Mouse (Mus musculus) hindbrain, embryonic 11.5 days (tissue): Measurements from ENCODE around the gene Hs6st3. TPM values are rescaled to one million over a fixed set of nuclear protein-coding genes. Genes with fewer than 3 reads are reported as not detected.

ENCODE experiments used
- ATAC-seq: fragments of 200-750 bp; cut with Nextera tagmentation; 2 replicates; pipeline ENCODE4 v1.8.0; 2017; ENCODE audit warnings: mild to moderate bottlenecking, moderate TSS enrichment, moderate library complexity; ENCODE audit not compliant: low FRiP score
- DNase-seq: peaks from one replicate; pipeline ENCODE4 v3.0.0-alpha.2; 2015; ENCODE audit warnings: low spot score
- H3K27ac ChIP-seq: fragments of 300-500 bp; sonication (generic); 2 replicates; pipeline ENCODE4 v1.5.1; 2014; ENCODE audit warnings: mild to moderate bottlenecking, low read depth, low read length
- H3K27me3 ChIP-seq: fragments of 300-500 bp; sonication (generic); 2 replicates; pipeline ENCODE4 v1.6.1; 2014; ENCODE audit warnings: mild to moderate bottlenecking, low read length, moderate library complexity, mixed read lengths; ENCODE audit not compliant: control insufficient read depth, insufficient read depth
- H3K36me3 ChIP-seq: fragments of 300-500 bp; sonication (generic); 2 replicates; pipeline ENCODE4 v1.6.1; 2014; ENCODE audit warnings: mild to moderate bottlenecking, low read length, moderate library complexity, mixed read lengths; ENCODE audit not compliant: control insufficient read depth, insufficient read depth
- H3K4me1 ChIP-seq: fragments of 300-500 bp; sonication (generic); replicated peaks from 2 replicates; pipeline ENCODE4 v1.6.1; 2014; ENCODE audit warnings: low read length, mixed read lengths; ENCODE audit not compliant: control insufficient read depth, insufficient read depth
- H3K4me2 ChIP-seq: fragments of 300-500 bp; sonication (generic); replicated peaks from 2 replicates; pipeline ENCODE4 v1.6.1; 2014; ENCODE audit warnings: mild to moderate bottlenecking, low read depth, low read length
- H3K4me3 ChIP-seq: fragments of 300-500 bp; sonication (generic); 2 replicates; pipeline ENCODE4 v1.5.1; 2014; ENCODE audit warnings: low read depth, low read length
- H3K9ac ChIP-seq: fragments of 300-500 bp; sonication (generic); 2 replicates; pipeline ENCODE4 v1.6.1; 2014; ENCODE audit warnings: low read depth, low read length
- H3K9me3 ChIP-seq: fragments of 300-500 bp; sonication (generic); 2 replicates; pipeline ENCODE4 v1.6.1; 2016; ENCODE audit warnings: low read length; ENCODE audit not compliant: control insufficient read depth
- WGBS: fragments of 180-500 bp; shearing (Covaris S2); extraction: QIAGEN DNeasy Blood & Tissue Kit; methylation state at CpG from one replicate; pipeline ENCODE4 v1.1.7; 2014; 5-methylcytosine and 5-hydroxymethylcytosine counted together
- polyA plus RNA-seq: library from polyadenylated mRNA; unstranded; fragments of >200 nt; fragmentation: Nextera tagmentation; extraction: Ambion mirVana; gene quantifications from 2 replicates; pipeline ENCODE4 v1.2.1, GENCODE M21; 2014

Hs6st3 gene
- polyA plus RNA-seq, 1 experiment from 2014 or later, result 0.57 TPM

DNA sequence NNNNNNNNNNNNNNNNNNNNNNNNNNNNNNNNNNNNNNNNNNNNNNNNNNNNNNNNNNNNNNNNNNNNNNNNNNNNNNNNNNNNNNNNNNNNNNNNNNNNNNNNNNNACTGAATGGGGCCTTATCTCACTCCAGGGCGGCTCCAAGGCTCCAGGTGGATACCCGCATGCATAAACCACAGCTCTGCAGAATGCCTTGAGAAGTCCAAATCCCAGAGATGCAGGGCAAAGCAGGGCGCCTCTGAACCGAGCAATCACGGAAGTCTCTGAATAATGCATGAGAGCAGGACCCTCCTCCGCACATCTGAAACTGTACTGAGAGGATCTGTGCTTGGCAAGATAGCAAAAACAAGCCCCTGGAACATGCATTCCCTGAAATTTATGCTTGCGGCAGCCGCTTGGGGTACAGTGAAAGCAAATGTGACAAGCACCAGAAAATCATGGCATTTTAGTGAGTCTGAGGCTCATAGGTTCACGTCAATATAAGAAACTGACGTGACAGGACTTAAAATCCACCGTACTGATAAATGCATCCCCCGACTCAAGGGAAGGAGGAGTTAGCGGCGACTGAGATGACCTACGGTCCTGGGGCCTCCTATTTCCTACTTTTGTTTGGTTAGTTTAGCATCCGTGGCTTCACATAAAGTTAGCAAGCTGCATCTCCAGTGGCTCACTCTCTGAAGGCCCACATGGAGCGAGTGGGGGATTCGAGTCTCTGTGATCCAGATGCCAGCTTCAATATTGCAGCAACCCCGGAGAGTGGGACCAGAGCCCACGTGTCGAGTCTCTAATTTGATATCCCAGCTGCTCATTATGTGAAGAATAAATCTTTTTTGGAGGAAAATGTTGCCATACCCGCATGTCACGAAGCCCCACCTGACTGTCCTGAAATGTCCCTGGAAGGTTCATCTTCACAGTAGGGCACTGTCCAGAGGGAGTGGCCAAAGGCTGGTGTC lies 719.5 kb downstream of the Hs6st3 start:
- H3K4me2 ChIP-seq, result no peak overlapping the region
- no peak overlapping the region for H3K9ac ChIP-seq

DNA sequence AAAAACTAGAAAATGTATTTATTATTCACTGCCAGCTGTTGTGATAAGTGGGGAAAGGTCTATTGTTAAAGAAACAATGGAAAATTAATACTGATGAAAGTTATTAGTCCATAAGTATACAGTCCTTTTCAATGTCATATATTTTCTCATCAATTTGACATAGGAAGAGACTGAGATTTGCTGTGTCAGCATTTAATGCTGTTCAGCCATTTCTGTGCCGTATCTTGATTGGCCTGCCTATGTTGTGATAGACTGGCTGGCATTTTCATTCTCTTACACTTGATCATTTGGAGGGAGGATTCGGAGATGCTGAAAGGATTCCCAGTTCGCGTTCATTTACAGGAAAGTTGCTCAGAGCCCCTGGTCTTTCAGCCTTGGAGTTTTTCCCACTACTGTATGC lies 735.5 kb downstream of the Hs6st3 start:
- Histone ChIP-seq H3K4me2 (no peak overlapping the region), H3K9ac (no peak overlapping the region), H3K9me3 (no peaks in the 10 kb centered on the region), H3K4me3 (no peak overlapping the region), H3K4me1 (no peaks in the 10 kb centered on the region), H3K27me3 (no peaks in the 10 kb centered on the region), H3K36me3 (no peaks in the 10 kb centered on the region), H3K27ac (no peak overlapping the region)
- no peak for DNase-seq
- ATAC-seq, result no peak
- WGBS, result 96% methylated on average over 4 of the region's 4 CpGs

More for the DNA sequence above, 719.5 kb downstream of the Hs6st3 start:
- no peaks in the 10 kb centered on the region for H3K27me3 ChIP-seq
- 65% methylated on average over 23 of the region's 23 CpGs for WGBS
- H3K36me3 ChIP-seq, result no peaks in the 10 kb centered on the region
- no peaks in the 10 kb centered on the region for H3K4me1 ChIP-seq
- peak; percentile 44 for DNase-seq
- peak; percentile 79 for ATAC-seq
- no peaks in the 10 kb centered on the region for H3K9me3 ChIP-seq
- H3K4me3 ChIP-seq, result no peak overlapping the region
- no peak overlapping the region for H3K27ac ChIP-seq

DNA sequence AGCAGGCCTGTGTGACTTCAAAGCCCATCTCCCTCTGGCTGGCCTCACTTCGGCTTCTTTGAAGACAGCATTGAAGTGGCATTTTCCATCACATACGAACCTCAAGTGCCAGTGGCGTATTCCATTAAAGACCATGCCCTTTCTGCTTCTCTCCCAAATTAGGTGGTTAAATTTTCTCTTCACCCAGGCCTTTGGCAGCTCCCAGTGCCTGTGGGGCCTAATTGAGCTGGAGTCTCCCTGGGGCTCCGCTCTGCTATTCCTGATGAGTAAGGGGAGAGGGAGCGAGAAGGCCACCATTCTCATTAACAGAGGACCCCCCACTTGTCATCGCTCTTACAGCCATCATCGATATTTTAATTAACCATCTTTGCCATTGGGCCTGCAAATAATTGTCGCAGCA lies 754.8 kb downstream of the Hs6st3 start:
- WGBS, result 86% methylated on average over 8 of the region's 8 CpGs
- H3K4me1 ChIP-seq, result no peaks in the 10 kb centered on the region
- H3K9ac ChIP-seq, result no peak overlapping the region
- no peak for ATAC-seq
- DNase-seq, result no peak
- H3K9me3 ChIP-seq, result no peaks in the 10 kb centered on the region
- no peak overlapping the region for H3K4me2 ChIP-seq
- no peaks in the 10 kb centered on the region for H3K36me3 ChIP-seq
- no peak overlapping the region for H3K4me3 ChIP-seq
- no peaks in the 10 kb centered on the region for H3K27me3 ChIP-seq
- H3K27ac ChIP-seq, result no peak overlapping the region

DNA sequence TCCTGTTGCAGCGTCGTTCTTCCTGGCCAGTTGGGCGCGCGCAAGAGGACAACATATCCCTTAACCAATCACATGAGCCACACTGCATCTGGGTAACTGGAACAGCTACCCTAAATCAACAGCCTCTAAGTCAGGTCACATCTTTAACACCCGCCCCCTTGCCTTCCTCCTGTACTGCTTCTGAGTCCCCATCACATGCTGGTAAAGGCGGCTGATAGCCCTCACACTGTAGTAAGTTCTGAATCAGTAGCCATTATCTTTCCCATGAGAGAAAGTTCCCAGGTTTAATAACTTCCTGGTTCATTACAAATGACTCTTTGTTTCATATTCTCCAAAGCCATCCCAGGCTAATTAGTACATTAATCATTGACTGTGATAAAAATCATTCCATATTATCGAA lies 757.0 kb downstream of the Hs6st3 start:
- WGBS, result 91% methylated on average over 8 of the region's 8 CpGs
- no peak overlapping the region for H3K9ac ChIP-seq
- H3K36me3 ChIP-seq, result no peaks in the 10 kb centered on the region
- no peaks in the 10 kb centered on the region for H3K27me3 ChIP-seq
- DNase-seq (no peak), ATAC-seq (no peak)
- no peak overlapping the region for H3K4me2 ChIP-seq
- no peak overlapping the region for H3K27ac ChIP-seq
- H3K4me1 ChIP-seq, result no peaks in the 10 kb centered on the region
- H3K4me3 ChIP-seq, result no peak overlapping the region
- no peaks in the 10 kb centered on the region for H3K9me3 ChIP-seq

DNA sequence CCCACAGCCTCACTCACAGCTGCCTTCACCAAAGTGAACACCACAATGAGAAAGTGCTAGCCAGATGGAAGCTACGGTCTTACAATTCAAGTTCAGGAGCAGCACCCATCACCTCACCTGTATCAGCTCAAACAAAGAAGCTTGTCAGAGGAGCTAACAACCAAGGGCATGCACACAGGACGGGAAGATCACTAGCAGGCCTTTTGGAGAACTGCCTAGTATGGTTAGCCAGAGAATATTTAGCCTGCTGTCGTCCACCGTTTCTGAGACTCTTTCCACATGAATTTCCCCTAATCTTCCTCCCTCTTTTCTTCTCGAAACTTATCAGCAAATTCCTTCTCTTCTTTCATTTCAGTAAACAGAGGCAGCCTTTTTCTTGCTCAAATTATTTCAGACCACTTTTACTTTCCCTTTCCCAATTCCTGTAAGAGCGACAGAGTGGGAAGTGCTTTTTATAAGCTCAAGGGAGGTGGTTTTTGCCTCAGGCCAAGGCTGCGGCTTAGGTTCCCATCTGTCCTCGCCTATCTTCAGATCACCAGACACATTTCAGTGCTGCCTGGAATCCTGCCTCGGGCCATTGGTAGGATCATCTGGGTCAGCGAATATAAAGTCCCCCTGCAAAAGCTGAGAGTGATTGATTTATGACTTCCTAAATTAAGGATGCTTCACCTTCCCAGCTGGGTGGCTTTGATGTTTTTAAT lies 757.8 kb downstream of the Hs6st3 start:
- Histone ChIP-seq H3K27me3 (no peaks in the 10 kb centered on the region), H3K9ac (no peak overlapping the region), H3K4me2 (no peak overlapping the region), H3K27ac (0 out of 2 replicates have a peak overlapping the region, but pooled peaks have one; percentile 24), H3K4me1 (no peaks in the 10 kb centered on the region), H3K4me3 (no peak overlapping the region), H3K9me3 (no peaks in the 10 kb centered on the region), H3K36me3 (no peaks in the 10 kb centered on the region)
- ATAC-seq, result 0 out of 2 replicates have a peak, but pooled peaks have one; percentile 57
- DNase-seq, result peak; percentile 35
- 71% methylated on average over 10 of the region's 10 CpGs for WGBS

DNA sequence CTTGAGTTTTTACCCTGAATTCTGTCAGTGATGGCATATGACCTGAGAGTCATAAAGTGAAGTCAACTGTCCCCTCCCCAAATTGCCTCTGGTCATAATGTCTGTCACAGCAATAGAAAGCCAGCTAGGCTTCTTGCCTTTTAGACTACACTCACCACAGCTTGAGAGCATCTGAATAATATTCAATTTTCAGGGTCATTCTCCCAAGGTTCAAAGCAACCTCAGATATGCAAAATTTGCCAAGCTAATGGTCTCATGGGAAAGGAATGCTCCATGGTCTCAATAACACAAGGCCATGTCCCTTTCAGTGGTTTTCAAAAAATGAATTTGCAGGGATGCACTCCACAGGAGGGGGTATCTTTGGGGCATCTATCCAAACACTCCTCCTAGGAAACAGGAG lies 764.3 kb downstream of the Hs6st3 start:
- Histone ChIP-seq H3K36me3 (no peaks in the 10 kb centered on the region), H3K4me1 (no peaks in the 10 kb centered on the region), H3K9me3 (no peaks in the 10 kb centered on the region), H3K4me3 (no peak overlapping the region), H3K27me3 (no peaks in the 10 kb centered on the region), H3K9ac (no peak overlapping the region), H3K4me2 (no peak overlapping the region), H3K27ac (no peak overlapping the region)
- DNase-seq (no peak), ATAC-seq (no peak)

DNA sequence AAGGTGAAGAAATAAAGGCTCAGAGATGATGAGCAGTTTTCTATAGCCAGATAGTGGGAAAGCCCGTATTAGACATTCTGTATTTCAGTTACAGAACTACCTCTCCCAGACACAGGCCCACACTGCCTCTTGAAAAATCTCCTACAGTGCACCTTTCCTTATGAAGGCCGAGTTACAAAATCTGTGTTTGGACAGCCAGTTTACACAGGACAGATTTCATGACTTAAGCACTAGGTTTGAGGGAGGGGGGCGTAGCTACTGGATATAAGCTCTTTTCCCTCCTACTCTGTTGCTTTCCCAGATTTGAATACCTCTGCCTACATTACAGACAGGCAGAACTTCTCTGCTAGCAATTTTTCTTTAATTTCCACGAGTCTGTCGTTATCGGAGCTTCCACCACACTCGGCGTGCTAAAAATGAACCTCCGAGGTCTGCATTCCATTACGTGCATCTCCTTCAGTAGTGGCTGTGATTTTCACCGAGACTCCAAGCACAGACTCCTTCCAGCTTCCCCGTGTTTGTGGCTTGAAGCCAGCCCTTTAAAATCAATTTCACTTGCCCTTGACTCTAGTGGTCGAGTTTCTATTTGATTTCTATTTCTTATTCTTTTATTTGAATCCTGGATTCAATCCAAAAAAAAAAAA lies 770.0 kb downstream of the Hs6st3 start:
- H3K9ac ChIP-seq, result no peak overlapping the region
- no peaks in the 10 kb centered on the region for H3K9me3 ChIP-seq
- no peak overlapping the region for H3K4me3 ChIP-seq
- H3K27ac ChIP-seq, result no peak overlapping the region
- 85% methylated on average over 13 of the region's 13 CpGs for WGBS
- H3K4me1 ChIP-seq, result no peaks in the 10 kb centered on the region
- ATAC-seq (no peak), DNase-seq (no peak)
- H3K36me3 ChIP-seq, result no peaks in the 10 kb centered on the region
- no peak overlapping the region for H3K4me2 ChIP-seq
- H3K27me3 ChIP-seq, result no peaks in the 10 kb centered on the region

DNA sequence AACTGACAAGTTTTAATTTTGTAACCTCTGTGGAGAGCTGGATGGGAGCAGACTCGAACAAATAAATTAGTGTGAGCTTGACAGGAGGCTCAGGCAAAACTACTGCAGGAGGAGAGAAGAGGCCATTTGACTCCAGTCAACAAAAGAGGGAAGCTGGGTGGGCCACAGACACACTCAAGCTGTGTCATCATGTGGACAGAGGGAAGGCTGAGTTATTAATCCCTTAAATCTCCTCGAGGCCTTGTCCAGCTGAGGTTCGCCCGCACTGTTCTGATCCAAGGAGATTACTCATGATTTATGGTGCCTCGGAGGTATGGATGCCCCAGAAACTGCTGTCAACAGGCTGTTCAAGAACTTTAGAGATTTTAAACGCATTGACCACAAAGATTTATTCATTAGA lies 776.4 kb downstream of the Hs6st3 start:
- Histone ChIP-seq H3K9ac (no peak overlapping the region), H3K27me3 (no peaks in the 10 kb centered on the region), H3K36me3 (no peaks in the 10 kb centered on the region), H3K27ac (no peak overlapping the region), H3K4me2 (no peak overlapping the region), H3K4me3 (no peak overlapping the region), H3K4me1 (no peaks in the 10 kb centered on the region), H3K9me3 (no peaks in the 10 kb centered on the region)
- ATAC-seq (no peak), DNase-seq (no peak)
- 79% methylated on average over 6 of the region's 6 CpGs for WGBS
